Mouse (Mus musculus): Measurements from ENCODE around the gene C5ar1.
"Not testable (repeated sequence)": the region's sequence is repeated elsewhere in the genome, so short reads cannot be mapped to it uniquely, and the experiment has no call there.

Gene C5ar1

DNA sequence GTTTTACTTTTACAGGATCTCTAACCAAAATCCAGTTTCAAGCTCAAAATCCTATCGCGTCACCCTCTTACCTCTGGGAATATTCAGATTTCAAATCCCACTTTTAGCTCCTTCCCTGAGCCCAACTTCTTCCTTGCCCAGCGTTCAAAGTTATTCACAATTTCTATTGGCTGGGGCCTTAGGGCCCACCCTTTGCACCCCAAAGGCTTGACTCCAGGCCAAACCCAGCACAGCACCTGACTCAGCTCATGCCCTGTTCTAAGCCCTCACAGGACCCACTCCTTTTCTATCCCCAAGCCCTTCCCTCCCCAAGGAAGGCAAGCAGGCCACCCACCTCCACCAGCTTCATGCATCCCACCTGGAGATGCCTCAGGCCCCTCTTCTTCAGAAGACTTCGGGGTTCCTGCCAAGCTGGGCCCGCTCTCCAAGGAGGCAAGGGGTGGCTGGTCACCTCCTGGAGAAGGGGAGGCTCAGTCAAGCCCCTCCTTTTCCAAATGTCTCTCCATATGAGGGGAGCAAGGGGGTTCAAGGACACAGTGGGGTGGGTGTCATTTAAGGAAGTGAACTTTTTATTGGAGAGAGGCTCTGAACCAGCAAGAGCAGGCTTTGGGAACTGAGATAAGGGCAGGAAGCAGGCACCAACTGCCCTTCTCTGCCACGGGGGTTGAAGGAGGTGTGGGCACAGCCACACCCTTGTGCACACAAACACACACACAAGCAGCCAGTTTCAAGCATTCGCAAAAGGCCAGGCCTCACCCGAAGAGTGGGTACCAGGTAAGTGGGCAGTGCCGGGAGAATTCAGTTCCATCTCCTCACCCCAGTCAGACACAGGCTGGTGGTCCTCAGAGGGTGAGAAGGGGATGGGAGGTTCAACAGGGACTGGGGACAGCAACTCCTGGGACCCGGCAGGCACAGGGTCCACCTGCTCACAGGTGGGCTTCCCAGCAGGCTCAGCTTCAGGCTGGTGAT is 15.9 kb upstream of the C5ar1 start:
- no peak for DNase-seq (ENCODE audit: extremely low spot score)

DNA sequence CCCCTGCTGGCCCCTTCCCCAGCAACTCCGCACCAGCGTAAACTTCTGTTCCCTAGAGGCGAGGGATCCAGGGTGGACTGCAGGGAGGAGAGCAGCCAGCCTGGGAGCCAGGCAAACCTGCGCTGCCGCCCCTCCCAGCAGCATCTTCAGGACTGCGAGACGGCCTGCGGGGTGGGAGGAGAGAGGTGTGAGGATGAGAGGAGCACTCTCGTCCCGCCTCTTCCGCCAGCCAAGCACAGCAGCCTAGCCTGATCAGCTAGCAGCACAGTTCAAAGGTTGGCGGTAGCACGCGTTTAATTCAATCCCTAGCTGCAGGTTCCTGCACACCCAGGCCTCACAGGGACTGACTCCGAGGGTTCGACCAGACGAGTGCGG is 14.4 kb upstream of the C5ar1 start:
- peak; percentile 92 for DNase-seq (ENCODE audit: extremely low spot score)

DNA sequence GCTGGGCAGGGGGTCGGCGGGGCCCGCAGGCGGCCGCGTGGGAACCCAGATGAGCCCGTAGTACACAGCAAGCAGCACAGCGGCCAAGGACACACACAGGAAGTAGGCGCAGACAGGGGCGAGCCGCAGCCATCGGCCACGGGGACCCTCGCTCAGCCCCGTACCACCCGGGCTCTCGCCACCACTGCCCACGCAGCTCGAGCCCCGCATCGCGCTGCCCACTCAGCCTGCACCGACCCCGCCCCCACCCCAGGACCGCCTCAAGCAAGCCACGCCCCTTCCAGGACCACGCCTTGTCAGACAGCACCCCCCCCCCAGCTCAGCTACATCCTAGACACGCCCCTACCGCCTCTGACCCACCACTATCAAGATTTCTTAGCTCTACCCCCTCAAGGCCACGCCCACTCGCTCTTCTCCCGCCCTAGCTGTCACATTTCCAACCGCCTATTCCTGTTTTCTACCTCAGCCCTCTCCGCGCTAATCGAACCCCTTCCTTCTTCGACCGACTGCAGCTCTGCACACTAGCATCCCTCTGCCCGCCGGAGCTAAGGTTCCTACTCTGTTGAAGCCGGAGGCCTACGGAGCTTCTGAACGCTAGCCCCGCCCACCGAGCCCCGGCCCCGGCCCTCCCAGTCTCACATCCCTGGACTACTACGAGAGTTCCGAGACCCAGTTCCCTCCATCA is 13.9 kb upstream of the C5ar1 start, which contains the start of gene Inafm1:
Inafm1 (minus strand) TSS at position 537 of the 685 bp plus-strand sequence.
- DNase-seq (ENCODE audit: extremely low spot score), result peak; percentile 94

DNA sequence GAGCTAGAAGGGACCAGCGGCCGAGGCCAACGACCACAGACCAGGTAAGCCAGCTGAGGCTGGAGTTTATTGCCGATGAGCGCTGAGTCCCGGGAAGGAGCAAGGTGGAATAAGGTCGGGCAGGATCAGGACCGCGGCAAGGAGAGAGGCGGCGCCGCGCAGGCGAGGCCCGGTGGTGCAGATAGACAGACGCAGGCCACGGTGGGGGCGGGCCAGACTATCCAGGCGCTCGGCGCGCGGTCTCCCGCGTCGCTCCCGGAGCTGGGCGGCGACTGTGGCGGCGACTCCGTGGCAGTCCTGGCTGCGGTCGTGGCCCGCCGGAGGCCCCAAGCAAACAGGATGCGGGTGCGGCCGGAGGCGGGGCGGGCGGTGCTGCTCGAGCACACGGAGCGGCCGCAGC is 13.3 kb upstream of the C5ar1 start:
- DNase-seq (ENCODE audit: extremely low spot score), result peak; percentile 75

DNA sequence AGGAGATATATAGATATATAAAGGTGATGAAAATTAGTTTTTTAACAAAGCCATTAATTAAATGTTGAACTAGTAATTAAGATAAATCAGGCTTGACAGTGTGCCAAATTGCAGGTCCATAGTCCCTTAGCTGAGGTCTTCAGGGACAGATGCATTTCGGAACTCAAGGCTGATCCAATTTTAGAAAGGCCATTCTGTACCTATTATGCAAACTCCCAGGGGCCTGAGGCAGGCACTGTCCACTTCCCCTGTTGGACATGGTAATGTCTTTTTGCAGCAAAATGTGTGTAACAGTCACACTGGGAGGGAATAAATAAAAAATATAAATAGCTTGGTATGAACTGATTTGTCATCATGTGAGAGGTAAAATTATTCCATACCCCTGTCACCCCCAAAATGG is 11.8 kb upstream of the C5ar1 start:
- DNase-seq (ENCODE audit: extremely low spot score), result no peak

DNA sequence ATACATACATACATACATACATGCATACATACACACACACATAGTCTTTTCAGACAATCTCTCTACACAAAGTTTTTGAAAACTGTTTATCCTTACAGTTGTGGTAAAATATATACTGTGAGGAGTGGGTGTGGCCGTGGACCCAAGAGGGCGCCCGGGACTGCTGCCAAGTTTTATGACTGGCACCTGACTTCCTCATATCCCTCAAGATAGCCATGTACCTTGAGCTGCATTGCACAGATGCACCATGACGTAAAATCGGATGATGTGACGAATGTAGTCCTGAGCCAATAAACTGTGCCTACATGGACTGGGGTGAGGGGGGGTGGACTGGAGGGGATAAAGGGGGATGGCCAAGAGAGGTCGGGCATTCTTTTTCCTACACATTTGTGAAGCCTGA is 7.3 kb upstream of the C5ar1 start:
- not testable (repeated sequence) for DNase-seq (ENCODE audit: extremely low spot score)

DNA sequence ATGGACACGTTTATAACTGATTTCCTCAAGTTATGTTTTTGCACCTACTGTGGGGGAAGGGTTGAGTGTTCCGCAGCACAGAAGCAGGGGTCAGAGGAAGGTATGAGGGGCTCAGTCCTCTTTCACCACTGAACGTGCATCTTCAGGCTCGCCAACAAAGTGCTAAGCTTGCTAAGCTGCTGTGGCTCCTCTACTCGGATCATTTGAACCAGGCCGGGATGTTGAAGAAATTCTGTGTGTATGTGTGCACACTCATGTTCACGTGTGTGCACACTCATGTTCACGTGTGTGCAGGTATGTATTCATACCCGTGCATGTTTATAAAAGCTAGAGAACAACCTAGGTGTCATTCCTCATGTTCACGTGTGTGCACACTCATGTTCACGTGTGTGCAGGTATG is 6.5 kb upstream of the C5ar1 start:
- DNase-seq (ENCODE audit: extremely low spot score), result no peak

DNA sequence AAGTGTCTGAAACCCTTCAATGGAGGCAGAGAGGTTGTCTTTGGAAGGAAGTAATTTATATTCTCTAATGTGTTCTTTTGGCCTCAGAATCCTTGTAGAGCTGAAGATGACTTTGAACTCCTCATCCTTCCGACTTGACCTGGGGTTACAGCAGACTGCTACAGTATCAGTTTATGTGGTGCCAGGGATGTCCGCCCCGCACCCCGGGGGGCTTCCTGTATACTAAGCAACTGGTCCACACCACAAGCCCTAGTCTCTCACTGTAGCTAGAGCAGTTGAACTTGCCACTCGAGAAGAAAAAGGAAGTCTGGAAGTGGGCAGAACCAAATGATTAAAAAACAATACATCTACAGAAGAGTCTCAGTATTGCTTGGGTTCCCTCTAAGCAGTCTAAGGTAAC is 4.5 kb upstream of the C5ar1 start:
- no peak for DNase-seq (ENCODE audit: extremely low spot score)

DNA sequence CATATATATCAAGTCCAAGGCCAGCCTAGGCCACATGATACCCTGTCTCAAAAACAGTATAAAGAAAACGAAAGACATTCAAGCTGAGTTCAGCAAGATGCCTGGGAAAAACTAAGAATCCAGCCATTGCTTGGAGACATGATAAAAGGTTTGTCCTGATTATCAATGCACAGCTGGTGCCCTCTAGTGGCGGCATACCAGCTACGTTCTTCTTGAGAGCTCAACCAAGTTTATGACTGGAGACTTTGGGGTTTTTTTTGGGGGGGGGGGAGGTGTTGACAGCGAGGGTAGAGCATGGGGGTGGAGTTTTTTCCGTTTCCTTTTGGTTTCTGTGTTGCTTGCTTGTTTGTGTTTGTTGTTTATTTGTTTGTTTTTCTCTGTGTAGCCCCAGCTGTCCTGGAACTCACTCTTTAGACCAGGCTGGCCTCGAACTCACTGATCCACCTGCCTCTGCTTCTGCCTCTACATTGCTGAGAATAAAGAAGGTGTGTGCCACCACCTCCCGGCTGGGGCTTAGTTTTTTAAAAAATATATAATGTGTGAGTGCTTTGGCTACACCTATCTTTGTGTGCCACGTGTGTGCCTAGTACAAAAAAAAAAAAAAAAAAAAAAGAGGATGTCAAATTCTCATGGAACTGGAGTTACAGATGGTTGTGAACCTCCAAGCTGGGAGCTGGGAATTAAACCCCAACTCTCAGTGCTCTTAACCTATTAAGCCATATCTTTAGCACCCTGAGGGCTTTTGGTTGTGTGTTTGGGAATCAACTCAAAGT is 3.9 kb upstream of the C5ar1 start:
- peak; percentile 64 for DNase-seq (ENCODE audit: extremely low spot score)

DNA sequence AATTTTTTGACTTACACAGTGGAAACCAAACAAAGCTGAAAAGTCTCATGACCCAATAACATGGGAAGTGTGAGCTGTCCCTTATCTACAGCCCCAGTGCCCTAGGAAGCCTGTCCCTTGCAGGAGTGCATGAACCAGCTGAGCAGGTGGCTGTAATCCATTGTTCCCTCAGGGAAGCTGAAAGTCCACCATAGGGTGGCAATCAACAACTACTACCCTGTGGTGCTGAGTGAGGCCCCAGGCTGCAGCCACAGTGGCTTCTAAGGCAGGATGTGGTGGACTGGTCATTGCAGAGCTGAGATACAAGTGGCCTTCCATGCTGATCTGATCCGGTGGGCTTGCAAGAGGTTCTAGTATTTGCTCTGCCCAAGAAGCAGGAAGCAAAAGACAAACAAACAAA is 1.8 kb upstream of the C5ar1 start:
- no peak for DNase-seq (ENCODE audit: extremely low spot score)

DNA sequence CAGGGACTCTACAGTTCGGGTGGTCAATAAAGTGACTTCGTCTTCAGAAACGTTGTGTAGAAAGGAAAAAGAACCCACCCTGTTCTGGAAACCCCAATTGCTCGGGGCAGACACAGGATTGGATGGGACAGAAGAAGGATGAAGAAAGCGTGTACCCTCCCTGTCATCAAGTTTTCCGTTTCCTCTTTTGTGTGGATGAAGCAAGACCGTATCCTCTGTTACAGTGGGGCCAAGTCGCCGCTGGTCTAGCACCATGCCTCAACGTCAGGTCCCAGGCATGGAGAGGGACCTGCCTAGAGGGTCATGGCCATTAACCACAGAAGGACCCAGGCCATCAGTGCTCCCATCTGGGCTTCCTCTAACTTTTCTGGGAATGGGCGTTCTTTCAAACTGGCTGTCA is 1.5 kb downstream of the C5ar1 start:
- DNase-seq (ENCODE audit: extremely low spot score), result no peak

DNA sequence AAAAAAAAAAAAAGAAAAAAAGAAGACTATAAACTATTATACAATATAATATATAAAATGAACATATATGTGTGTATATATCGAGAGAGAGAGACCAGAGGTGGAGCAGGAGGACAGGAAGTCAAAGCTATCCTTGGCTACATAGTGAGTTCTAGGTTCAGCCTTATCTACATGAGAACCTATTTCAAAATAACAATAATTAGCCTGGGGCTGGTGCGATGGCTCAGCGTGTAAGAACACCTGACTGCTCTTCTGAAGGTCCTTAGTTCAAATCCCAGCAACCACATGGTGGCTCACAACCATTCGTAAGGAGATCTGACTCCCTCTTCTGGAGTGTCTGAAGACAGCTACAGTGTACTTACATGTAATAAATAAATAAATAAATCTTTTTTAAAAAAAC is 3.4 kb downstream of the C5ar1 start:
- DNase-seq (ENCODE audit: extremely low spot score), result not testable (repeated sequence)

DNA sequence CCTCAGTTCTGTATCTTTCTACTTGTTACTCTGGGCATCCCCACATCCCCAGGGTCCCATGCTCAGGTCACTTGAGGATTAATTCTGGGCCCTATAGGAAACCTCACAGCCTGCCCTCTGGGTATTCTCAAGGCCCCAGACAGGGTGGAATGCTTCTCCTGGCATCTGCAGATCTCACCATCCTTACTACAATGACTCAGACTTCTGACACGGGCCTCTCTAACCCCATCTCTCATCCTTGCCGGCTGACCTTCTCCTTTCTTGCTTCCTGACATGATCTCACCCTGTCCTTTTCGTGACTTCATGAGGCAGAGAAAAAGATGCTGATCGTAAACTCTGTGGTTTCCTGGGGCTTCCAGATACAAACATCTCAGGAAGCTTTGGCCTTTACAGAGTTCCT is 5.1 kb downstream of the C5ar1 start:
- no peak for DNase-seq (ENCODE audit: extremely low spot score)

DNA sequence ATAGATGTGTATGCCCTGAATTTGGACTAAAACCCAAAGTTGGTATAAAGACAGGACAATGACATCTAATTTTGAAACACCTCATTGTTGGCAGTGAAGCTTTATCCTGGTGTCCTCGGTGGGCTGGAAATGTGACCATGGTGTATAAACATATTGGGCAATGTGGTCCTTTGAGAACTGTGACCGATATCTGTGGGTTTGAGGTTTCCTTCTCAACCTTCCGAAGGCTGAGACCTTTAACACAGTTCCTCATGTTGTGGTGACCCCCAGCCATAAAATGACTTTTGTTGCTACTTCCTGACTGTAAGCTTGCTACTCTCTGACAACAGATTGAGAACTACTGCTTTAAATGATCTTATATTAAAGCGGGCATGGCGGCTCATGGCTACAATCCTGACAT is 8.7 kb downstream of the C5ar1 start:
- no peak for DNase-seq (ENCODE audit: extremely low spot score)

DNA sequence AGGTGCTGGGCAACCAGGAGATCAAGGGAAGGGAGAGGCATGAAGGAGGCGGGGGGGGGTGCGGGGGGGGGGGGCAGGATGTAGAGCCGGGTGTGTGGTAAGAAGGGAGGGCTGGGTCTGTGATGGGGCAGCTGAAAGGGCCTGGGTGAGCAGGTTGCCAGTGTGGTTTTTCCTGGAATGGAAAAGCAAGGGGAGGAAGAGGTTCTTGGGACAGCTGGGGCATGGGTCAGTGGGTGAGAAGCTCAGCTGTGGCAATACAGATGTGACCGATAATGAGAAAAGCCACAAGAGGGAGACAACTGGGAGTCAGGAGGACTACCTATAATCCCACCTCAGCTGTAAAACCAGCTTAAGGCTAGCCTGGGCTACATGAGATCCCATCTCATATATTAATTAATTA is 13.4 kb downstream of the C5ar1 start:
- DNase-seq (ENCODE audit: extremely low spot score), result no peak

DNA sequence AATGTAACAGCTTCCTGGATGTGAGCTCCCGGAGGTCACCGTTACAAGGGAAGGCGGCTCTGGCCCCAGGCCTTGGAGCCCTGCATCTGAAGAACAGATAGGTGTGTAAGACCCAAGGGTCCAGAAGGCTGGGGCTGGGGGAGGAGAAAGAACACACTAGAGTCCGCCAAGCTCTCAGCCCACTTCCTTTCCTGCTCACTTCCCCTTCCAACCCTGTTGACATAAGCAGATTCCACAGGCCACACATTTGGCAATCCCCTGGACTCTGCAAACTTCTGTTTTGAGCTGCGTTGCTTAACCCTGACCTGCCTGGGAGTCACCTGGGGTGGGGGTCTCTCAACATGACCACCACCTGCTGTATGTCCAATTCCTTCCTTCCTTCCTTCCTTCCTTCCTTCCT is 15.3 kb downstream of the C5ar1 start, which contains the start of gene C5ar2:
C5ar2 (minus strand) TSS at position 88 of the 400 bp plus-strand sequence.
- DNase-seq (ENCODE audit: extremely low spot score), result no peak

DNA sequence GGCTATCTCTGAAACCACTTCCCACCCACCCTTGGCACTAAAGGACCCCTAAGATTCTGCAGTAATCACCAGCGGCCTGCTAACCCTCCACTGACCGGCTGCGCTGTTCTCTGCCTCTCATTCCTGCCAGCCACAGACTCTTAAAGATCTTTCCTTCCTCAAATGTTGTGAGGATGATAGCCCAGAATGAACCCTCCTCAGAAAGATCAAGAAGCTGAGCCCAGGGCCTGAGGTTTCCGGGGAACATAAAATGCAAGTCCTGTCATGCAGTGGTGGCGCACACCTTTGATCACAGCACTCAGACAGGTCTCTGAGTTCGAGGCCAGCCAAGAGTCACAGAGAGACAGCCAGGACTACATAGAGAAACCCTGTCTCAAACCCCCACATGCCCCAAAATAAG is 17.1 kb downstream of the C5ar1 start:
- DNase-seq (ENCODE audit: extremely low spot score), result no peak

DNA sequence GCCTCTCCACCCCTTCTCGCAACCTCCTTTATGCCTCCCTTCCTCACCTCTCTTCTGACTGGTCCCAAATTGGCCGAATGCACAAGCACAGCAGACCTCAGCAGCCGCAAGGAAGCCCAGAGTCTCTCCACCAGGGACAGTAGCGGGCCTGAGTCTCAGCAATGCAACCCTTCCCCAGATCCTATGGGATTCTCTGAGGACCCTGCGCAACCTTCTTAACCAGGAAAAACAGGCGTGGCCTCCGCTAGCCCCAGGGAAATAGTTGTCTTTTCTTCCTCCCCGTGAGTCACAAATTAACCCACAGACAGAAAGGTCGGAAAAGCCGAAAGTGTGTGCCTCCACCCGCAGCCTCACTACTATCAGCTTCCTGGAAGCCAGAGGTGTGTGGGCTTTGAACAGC is 17.6 kb downstream of the C5ar1 start:
- no peak for DNase-seq (ENCODE audit: extremely low spot score)

DNA sequence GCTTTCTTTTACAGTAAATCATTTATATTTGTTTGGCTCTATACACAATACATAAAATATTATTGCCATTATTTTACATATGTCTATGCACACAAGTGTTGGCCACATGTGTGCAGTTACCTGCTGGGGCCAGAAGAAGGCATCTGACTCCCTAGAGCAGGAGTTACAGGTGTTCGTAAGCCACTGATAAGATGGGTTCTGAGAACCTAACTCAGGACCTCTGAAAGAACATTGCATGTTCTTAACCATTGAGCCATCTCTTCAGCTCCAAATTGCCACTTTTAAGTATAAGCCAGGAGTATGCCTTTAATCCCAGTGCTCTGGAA is 18.4 kb downstream of the C5ar1 start:
- DNase-seq (ENCODE audit: extremely low spot score), result no peak

DNA sequence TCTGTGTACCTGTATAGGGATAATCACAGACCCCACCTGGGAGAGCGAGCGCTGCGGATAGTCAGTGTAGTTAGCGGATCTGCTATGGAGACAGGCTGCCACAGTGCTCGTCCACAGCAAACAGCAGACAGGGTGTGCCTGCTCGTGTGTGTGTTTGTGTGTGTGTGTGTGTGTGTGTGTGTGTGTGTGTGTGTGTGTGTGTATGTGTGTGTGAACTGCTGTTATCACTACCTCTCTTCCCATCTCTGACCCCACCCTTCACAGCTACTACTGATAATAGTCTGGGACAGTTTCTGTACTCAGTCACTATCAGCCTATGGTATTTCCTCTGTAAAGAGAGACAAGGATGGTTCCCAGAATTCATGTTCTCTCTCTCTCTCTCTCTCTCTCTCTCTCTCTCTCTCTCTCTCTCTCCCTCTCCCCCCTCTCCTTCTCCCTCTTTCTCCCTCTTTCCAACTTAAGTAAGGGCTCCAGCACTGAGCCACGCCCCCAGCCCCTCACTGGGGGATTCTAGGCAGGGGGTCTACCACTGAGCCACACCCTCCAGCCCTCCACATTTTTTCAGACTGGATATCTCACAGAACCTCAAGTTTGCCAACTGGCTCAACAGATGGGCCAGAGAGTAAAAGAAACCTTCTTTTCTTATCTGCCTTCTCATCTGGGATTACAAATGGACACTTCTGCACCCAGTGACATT is 18.9 kb downstream of the C5ar1 start:
- DNase-seq (ENCODE audit: extremely low spot score), result no peak

DNA sequence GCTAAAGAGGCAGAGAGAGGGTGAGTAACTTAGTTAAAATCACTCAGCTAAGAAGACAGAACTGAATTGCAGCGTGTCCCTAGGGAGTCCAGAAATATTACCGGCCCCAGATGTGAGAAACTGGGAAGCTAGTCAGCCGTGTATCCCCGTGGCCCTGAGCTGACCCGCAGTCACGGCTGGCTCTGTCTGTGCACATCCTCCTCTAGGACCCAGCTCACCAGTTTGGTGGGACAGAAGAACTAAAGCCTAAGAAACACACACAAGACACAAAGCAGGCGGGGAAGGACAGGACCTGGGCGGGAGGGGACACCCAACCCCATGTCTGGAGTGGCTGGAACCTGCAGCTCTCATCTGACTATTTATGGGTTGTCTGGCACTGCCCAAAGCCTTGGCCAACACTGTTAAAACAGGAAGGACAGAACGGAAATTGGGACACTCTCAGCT is 19.8 kb downstream of the C5ar1 start:
- DNase-seq (ENCODE audit: extremely low spot score), result no peak

DNA sequence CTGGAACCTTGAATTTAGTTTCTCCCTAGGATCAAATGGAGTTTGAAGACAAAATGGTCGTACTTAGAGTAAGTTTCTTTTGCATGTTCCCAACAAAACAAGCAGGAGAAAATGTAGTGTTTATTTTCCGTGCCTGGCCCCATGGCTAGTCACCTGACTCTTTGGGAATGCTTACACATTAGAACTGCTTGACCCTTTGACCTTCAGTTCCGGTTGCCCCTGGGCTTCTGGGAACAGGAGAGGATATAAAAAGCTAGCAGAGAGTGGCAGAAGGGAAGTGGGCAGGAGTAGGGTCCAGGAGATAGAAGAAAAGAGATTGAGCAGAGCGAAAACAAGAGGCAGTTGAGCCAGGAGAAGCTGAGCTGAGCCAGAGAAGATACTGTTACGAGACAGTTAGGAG is 29.5 kb downstream of the C5ar1 start:
- peak; percentile 70 for DNase-seq (ENCODE audit: extremely low spot score)

Measured in embryo, embryonic 9.5 days (tissue).